Mouse (Mus musculus) MEL (cell line): ENCODE measurements around the gene Ube2g1.

ENCODE experiments used
- E2F4 ChIP-seq: IDR thresholded peaks from 2 replicates; pipeline ENCODE4 v1.6.1; 2011; ENCODE audit warnings: low read depth, low read length, improper control_type of control experiment, borderline replicate concordance
- EP300 ChIP-seq, 2 experiments: IDR thresholded peaks; 2 replicates each; pipeline ENCODE4 v1.6.1; 2011; ENCODE audit warnings: improper control_type of control experiment in 2 of 2, low read length in 2 of 2, low read depth in 1 of 2, mild to moderate bottlenecking in 1 of 2
- HCFC1 ChIP-seq: IDR thresholded peaks from 2 replicates; pipeline ENCODE4 v1.6.1; 2012; ENCODE audit warnings: low read depth, mild to moderate bottlenecking, inconsistent platforms, low read length, improper control_type of control experiment, moderate library complexity
- POLR2A ChIP-seq, 2 experiments: IDR thresholded peaks; 2 replicates each; pipeline ENCODE4 v1.6.1; 2011 to 2012; ENCODE audit warnings: low read length in 2 of 2, mild to moderate bottlenecking in 2 of 2, control low read depth in 1 of 2, improper control_type of control experiment in 1 of 2, low read depth in 1 of 2, moderate library complexity in 1 of 2; ENCODE audit not compliant: control insufficient read depth in 1 of 2, insufficient read depth in 1 of 2, poor library complexity in 1 of 2
- TAL1 ChIP-seq: IDR thresholded peaks from 2 replicates; pipeline ENCODE4 v1.6.1; 2012; ENCODE audit warnings: mild to moderate bottlenecking, inconsistent platforms, low read length, moderate library complexity, mixed read lengths

DNA sequence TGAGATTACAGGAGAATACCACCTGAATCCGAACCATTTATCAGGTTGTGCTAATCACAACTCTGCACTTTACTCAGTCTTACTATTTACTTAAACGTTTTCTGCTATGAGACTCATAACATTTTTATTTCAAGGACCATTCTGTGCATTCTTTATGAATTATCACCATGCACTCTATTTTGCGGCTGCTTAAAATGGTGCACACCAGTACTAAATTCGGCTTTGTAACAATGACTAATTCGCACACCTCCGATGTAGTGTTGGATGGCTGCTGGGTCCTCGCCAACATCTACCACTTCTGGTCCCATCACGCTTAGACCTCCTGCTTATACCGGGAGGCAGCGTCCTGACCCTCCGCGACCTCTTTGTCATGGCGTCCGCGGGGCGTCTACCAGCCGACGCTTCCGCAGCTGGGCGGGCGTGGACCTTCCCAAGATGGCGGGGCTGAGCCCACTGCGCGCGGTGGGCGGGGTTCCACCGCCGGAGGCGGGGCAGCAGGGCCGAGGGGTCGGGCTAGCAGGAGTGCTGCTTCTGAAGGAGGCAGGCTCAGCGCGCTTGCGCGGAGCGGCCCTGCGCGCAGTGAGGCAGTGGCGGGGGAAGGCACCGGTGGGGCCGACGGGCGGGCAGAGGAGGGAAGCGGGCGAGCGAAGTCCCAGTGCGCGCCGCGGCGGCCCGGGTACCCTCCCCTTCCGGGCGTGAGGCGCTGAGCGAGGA is at the start of gene Ube2g1:
- no peak; the same call in 1 of the 2 replicates for TF ChIP-seq E2F4
- no peak for TF ChIP-seq TAL1
- peak in 1 of 2 experiments; percentile 7; a peak in 1 of 4 replicates for TF ChIP-seq EP300 (IDR thresholded peaks at IDR 0.05; ENCODE audit: low read depth in 1 of 2, low read length in 2 of 2)
- TF ChIP-seq HCFC1 = peak; percentile 95
- peak; percentile 86 to 89; a peak in 3 of 4 replicates for TF ChIP-seq POLR2A (IDR thresholded peaks at IDR 0.05; ENCODE audit: control insufficient read depth in 1 of 2, insufficient read depth in 1 of 2, low read depth in 1 of 2, low read length in 2 of 2, poor library complexity in 1 of 2)
